Mouse (Mus musculus) macrophage (primary cell): Measurements from ENCODE around the gene Magea1. TPM values are rescaled to one million over a fixed set of nuclear protein-coding genes. Genes with fewer than 3 reads are reported as not detected.
"Not testable (repeated sequence)": the region's sequence is repeated elsewhere in the genome, so short reads cannot be mapped to it uniquely, and the experiment has no call there.

Source experiments
- H3K27ac ChIP-seq: fragments of 350-480 bp; formaldehyde crosslinking; 2 replicates; pipeline ENCODE4 v1.9.0; 2021
- H3K36me3 ChIP-seq: fragments of 350-480 bp; formaldehyde crosslinking; 2 replicates; pipeline ENCODE4 v1.9.0; 2021; ENCODE audit errors: inconsistent target
- H3K4me3 ChIP-seq: fragments of 350-480 bp; formaldehyde crosslinking; 2 replicates; pipeline ENCODE4 v1.9.0; 2021; ENCODE audit errors: inconsistent target
- H3K79me2 ChIP-seq: fragments of 350-480 bp; formaldehyde crosslinking; 2 replicates; pipeline ENCODE4 v1.9.0; 2021; ENCODE audit errors: inconsistent target
- WGBS: methylation state at CpG from one replicate; pipeline ENCODE4 v1.1.7; 2026; ENCODE audit warnings: inconsistent platforms; ENCODE audit not compliant: missing documents; 5-methylcytosine and 5-hydroxymethylcytosine counted together
- polyA plus RNA-seq: library from polyadenylated mRNA; stranded (reverse); fragments of 250-400 nt; gene quantifications from 3 replicates; pipeline ENCODE4 v1.2.4, GENCODE M21; 2018; ENCODE audit warnings: inconsistent platforms
- total RNA-seq, 78 experiments: library from RNA; depleted of rRNA; stranded (reverse); fragments of 250-400 nt; gene quantifications; 1 replicate in 9 of 78; 2 replicates in 24 of 78; 3 replicates in 43 of 78; 4 replicates in 2 of 78; pipeline ENCODE4 v1.2.4; 2018; ENCODE audit warnings: inconsistent platforms in 56 of 78

Magea1 gene
- total RNA-seq (2018; cell fraction: chromatin; rRNA removed), result not detected
- total RNA-seq (2018; cell fraction: cytosol; rRNA removed), result not detected
- total RNA-seq (2018; cell fraction: nucleus; rRNA removed), result not detected
- not detected in 3 replicates for polyA plus RNA-seq

DNA sequence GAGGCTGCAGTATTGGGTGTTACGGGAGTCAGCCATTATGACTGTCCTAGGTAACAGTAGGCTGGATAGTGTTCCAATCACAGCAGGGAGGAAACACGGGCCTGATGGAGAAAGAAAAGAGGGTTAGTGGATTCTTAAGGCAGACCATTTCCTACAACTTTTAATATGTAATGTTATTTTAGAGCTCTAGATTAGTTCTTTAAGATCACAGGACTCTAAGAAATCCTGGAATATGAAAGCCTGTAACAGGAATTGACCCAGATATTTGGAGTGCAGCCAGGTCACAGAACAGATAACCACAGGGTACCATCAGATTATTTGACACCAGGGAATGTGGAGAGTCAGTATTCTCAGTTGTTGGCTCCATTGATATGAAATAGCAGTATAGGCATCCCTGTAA lies at the start of gene Magea1:
TSS of gene Magea1 (minus strand) at position 101 of the 400 bp plus-strand sequence.
- not testable (repeated sequence) for H3K36me3 ChIP-seq, H3K27ac ChIP-seq, H3K4me3 ChIP-seq, H3K79me2 ChIP-seq
- no CpG with 5 or more reads among the region's 2 CpGs for WGBS

DNA sequence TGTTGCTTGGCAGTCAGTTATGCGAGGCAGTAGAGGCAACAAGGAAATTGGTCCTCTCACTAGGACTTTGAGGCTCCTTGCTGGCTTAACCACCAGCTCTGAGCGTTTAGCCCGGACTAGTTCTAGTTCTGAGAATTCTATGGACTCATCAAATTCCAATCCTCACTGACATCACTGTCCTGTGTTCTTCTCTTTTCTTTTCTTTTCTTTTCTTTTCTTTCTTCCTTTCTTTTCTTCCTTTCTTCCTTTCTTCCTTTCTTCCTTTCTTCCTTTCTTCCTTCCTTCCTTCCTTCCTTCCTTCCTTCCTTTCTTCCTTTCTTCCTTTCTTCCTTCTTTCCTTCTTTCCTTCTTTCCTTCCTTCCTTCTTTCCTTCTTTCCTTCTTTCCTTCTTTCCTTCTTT lies 38.7 kb upstream of the Magea1 start, which contains the start of gene Cldn34b2:
TSS of gene Cldn34b2 (minus strand) at position 101 of the 400 bp plus-strand sequence.
- not testable (repeated sequence) for H3K36me3 ChIP-seq, H3K4me3 ChIP-seq, H3K79me2 ChIP-seq, H3K27ac ChIP-seq
- WGBS, result 90% methylated on average over 3 of the region's 3 CpGs

DNA sequence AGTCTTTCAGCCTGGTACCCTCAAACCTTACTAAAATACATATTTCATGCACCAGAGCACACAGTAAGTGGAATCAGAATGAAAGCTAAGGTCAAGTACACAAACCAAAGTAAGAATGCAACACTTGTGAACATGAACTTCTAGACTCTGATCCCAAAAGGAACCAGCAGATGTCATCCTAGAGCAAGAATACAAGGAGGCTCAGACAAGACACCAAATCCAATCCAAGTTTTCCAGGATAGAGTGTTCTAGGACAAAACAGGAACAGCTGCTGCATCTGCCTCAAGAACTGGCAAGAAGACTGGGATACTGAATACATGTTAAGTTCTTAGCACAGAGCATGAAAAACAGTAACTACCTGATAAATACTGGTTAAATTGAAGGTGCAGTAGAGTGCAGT lies 8.4 kb upstream of the Magea1 start:
- Histone ChIP-seq H3K79me2 (no peaks in the 10 kb centered on the region), H3K27ac (no peak overlapping the region), H3K36me3 (no peaks in the 10 kb centered on the region), H3K4me3 (no peak overlapping the region)

- H3K36me3 ChIP-seq, H3K79me2 ChIP-seq, H3K4me3 ChIP-seq, H3K27ac ChIP-seq: not testable (repeated sequence)
- WGBS, result 73% methylated on average over 2 of the region's 4 CpGs
These were observed 4.0 kb upstream of the Magea1 start, which contains the start of gene Magea2 for GRCm38 (mm10) chrX:155093566-155093965. Magea2 (minus strand) TSS chrX:155093666.

DNA sequence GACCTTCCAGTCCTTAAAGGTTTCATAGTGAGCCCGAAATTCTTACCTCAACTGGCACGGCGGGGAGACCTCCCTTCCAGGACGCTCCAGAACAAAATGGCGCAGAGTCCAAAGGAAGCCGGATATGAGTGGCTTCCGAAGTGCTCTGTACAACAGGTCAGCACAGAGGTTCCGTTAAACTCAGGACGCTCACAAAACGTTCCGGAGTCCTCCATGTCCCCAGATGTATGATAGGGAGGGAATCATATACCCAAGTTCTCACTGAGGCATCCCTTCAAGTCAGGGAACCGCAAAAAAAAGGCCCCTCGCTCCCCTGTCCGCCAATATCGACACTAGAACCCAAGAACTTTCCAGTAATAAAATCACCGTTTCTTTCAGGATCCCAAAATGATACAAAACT lies 26.5 kb downstream of the Magea1 start, which contains the start of gene Magea5:
TSS of gene Magea5 (minus strand) at position 101 of the 400 bp plus-strand sequence.
- 90% methylated on average over 12 of the region's 16 CpGs for WGBS
- not testable (repeated sequence) for H3K36me3 ChIP-seq, H3K4me3 ChIP-seq, H3K79me2 ChIP-seq, H3K27ac ChIP-seq

Other genes starting within 250 kb of the Magea1 start
- gene Cldn34b1, start 199.5 kb downstream of the Magea1 start, polyA plus RNA-seq, result not detected in 3 replicates
- gene Magea6, start 153.8 kb downstream of the Magea1 start, polyA plus RNA-seq, result not detected in 3 replicates
- not detected in 3 replicates for gene Magea3, start 140.3 kb downstream of the Magea1 start, polyA plus RNA-seq
- gene Magea8, start 93.9 kb downstream of the Magea1 start, polyA plus RNA-seq, result not detected in 3 replicates
- not detected in 3 replicates for gene Magea5, start 26.6 kb downstream of the Magea1 start, polyA plus RNA-seq
- not detected in 3 replicates for gene Magea2, start 3.9 kb upstream of the Magea1 start, polyA plus RNA-seq
- gene Cldn34b2, start 38.6 kb upstream of the Magea1 start, polyA plus RNA-seq, result 0.23 to 0.36 TPM in 2 of 3 replicates, not detected in the other
- gene Sat1, start 126.7 kb upstream of the Magea1 start, polyA plus RNA-seq, result 320 to 1,287 TPM (median 826 TPM) in 3 replicates
- 36.0 to 44.3 TPM (median 38.9 TPM) in 3 replicates for gene Acot9, start 172.7 kb upstream of the Magea1 start, polyA plus RNA-seq